Mouse (Mus musculus) liver, postnatal 0 days (tissue): ENCODE data around the gene Cst3. TPM values are rescaled to one million over a fixed set of nuclear protein-coding genes. Genes with fewer than 3 reads are reported as not detected.

Experiments
- ATAC-seq: fragments of 200-750 bp; cut with Nextera tagmentation; 2 replicates; pipeline ENCODE4 v1.8.0; 2017; ENCODE audit warnings: mild to moderate bottlenecking, moderate library complexity
- DNase-seq: peaks from one replicate; pipeline ENCODE4 v3.0.0-alpha.2; 2016
- H3K27ac ChIP-seq: fragments of 300-500 bp; sonication (generic); 2 replicates; pipeline ENCODE4 v1.5.1; 2014; ENCODE audit warnings: antibody characterized with exemption, moderate library complexity, mild to moderate bottlenecking, low read depth
- H3K27me3 ChIP-seq: fragments of 300-500 bp; sonication (generic); 2 replicates; pipeline ENCODE4 v1.6.1; 2014; ENCODE audit warnings: low read length, control low read depth, mixed read lengths; ENCODE audit not compliant: insufficient read depth
- H3K36me3 ChIP-seq: fragments of 300-500 bp; sonication (generic); replicated peaks from 2 replicates; pipeline ENCODE4 v1.6.1; 2014; ENCODE audit warnings: mild to moderate bottlenecking, control low read depth, low read length, moderate library complexity, mixed read lengths; ENCODE audit not compliant: insufficient read depth
- H3K4me1 ChIP-seq: fragments of 300-500 bp; sonication (generic); 2 replicates; pipeline ENCODE4 v1.6.1; 2014; ENCODE audit warnings: antibody characterized with exemption, mild to moderate bottlenecking, control low read depth; ENCODE audit not compliant: insufficient read depth
- H3K4me2 ChIP-seq: fragments of 300-500 bp; sonication (generic); 2 replicates; pipeline ENCODE4 v1.6.1; 2014; ENCODE audit warnings: low read depth, mild to moderate bottlenecking, low read length, moderate library complexity, mixed read lengths
- H3K4me3 ChIP-seq: fragments of 300-500 bp; sonication (generic); 2 replicates; pipeline ENCODE4 v1.5.1; 2014; ENCODE audit warnings: low read depth, low read length
- H3K9ac ChIP-seq: fragments of 300-500 bp; sonication (generic); replicated peaks from 2 replicates; pipeline ENCODE4 v1.6.1; 2014; ENCODE audit warnings: mild to moderate bottlenecking, moderate library complexity
- H3K9me3 ChIP-seq: fragments of 300-500 bp; sonication (generic); 2 replicates; pipeline ENCODE4 v1.6.1; 2016; ENCODE audit warnings: mild to moderate bottlenecking, control low read depth, low read length, mixed read lengths
- CTCF ChIP-seq: sonication (generic); IDR thresholded peaks from 2 replicates; pipeline ENCODE4 v1.5.1; 2016; ENCODE audit warnings: antibody characterized with exemption, low read depth
- EP300 ChIP-seq: IDR thresholded peaks from 2 replicates; pipeline ENCODE4 v1.6.1; 2016; ENCODE audit warnings: antibody characterized with exemption, low read depth, mild to moderate bottlenecking
- WGBS: fragments of 180-500 bp; shearing (Covaris S2); extraction: QIAGEN DNeasy Blood & Tissue Kit; methylation state at CpG from one replicate; pipeline ENCODE4 v1.1.7; 2014; ENCODE audit not compliant: insufficient replicate concordance; 5-methylcytosine and 5-hydroxymethylcytosine counted together
- polyA plus RNA-seq: library from polyadenylated mRNA; unstranded; fragments of >200 nt; fragmentation: Nextera tagmentation; extraction: Ambion mirVana; gene quantifications from 2 replicates; pipeline ENCODE4 v1.2.1, GENCODE M21; 2015

The Cst3 gene
- polyA plus RNA-seq, 1 experiment from 2014 or later: 313 TPM

DNA sequence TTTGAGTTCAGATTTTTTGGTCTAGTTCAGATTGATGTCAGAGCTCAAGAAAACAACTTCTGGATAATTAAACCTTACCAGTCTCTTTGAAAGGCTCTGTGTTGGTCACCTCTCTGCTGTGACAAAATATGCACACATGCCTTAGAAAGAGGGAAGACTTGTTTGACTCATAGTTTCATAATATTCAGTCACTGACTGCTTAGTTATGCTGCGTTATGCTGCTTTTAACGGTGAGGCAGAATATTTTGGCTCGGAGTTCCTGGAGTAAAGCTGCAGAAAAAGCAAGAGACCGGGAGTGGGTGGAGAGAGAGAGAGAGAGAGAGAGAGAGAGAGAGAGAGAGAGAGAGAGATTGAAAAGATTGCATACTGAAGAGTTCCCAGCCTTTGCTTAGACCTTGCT, 14.5 kb downstream of the Cst3 start:
- Histone ChIP-seq H3K9me3 (no peaks in the 10 kb centered on the region), H3K9ac (no peak overlapping the region), H3K27me3 (no peaks in the 10 kb centered on the region), H3K36me3 (no peaks in the 10 kb centered on the region), H3K4me2 (no peak overlapping the region), H3K4me3 (no peak overlapping the region), H3K4me1 (no peaks in the 10 kb centered on the region), H3K27ac (no peak overlapping the region)
- DNase-seq (no peak), ATAC-seq (no peak)
- 76% methylated on average over 4 of the region's 4 CpGs for WGBS
- TF ChIP-seq CTCF: no peak
- no peak for TF ChIP-seq EP300

DNA sequence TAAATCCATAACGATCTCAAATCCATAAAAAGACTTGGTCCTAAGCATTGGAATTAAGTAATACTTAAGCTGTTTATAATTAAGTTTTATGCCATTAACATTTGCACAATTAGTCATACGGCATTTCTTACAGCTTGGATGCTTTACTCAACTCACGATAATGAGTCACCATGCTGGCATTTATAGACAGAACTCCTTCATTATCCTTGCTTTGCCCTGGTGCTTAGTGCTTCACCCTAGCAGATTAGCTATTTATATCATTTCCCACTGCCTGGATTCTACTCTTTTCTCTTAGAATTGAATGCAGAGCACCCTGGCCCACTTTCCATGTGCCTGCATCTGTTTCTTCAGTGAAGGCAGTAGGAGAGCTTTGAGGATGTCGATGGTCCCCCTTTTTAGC, 18.0 kb downstream of the Cst3 start:
- Histone ChIP-seq H3K27me3 (no peaks in the 10 kb centered on the region), H3K4me1 (no peaks in the 10 kb centered on the region), H3K9me3 (no peaks in the 10 kb centered on the region), H3K4me3 (no peak overlapping the region), H3K9ac (no peak overlapping the region), H3K27ac (no peak overlapping the region), H3K36me3 (no peaks in the 10 kb centered on the region), H3K4me2 (no peak overlapping the region)
- ATAC-seq (no peak), DNase-seq (no peak)
- 68% methylated on average over 4 of the region's 4 CpGs for WGBS
- TF ChIP-seq CTCF (no peak), EP300 (no peak)

DNA sequence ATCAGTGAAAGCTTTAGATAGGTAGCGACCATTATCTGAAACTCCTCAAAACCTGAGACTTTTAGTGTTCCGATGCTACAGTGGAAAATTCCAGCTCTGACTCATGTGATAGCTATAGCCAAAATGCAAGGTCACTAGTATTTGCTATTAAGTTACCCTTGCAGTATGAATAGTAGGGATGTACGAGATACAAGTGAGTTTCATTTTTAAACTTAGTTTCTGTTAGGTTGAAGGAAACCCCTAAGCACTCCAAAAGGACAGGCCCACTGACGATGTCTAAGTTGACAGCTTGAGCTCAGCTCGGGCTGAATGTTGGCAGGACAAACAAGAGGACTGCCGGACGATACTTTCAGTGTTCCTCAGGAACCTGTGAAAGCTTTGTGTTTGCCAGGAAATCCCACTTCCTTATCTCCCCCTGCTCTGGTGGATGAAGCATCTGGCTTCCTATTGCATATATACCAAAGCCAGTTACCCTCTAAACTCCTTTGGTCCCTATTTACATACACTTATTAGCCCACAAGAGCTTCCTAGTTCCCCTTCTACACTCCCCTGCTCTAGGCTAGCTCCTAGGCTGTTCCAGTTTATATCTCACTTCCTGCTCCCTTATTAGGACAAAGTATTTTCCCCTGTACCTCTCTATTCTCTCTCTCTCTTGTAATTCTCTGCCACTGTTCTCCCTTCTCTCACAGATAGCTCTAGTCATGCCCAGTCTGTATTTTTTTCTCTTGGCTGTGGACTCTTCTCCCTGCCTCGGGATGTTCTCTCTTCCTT, 18.7 kb downstream of the Cst3 start:
- Histone ChIP-seq H3K4me3 (no peak overlapping the region), H3K27me3 (no peaks in the 10 kb centered on the region), H3K4me1 (no peaks in the 10 kb centered on the region), H3K9ac (no peak overlapping the region; the same call in 1 of the 2 replicates), H3K27ac (peak overlapping the region; percentile 75), H3K36me3 (no peaks in the 10 kb centered on the region), H3K4me2 (peak overlapping the region; percentile 45), H3K9me3 (no peaks in the 10 kb centered on the region)
- peak; percentile 43; the same call in 1 of the 2 replicates for ATAC-seq
- WGBS: 25% methylated on average over 8 of the region's 8 CpGs
- TF ChIP-seq EP300 (no peak), CTCF (no peak)
- DNase-seq: no peak

DNA sequence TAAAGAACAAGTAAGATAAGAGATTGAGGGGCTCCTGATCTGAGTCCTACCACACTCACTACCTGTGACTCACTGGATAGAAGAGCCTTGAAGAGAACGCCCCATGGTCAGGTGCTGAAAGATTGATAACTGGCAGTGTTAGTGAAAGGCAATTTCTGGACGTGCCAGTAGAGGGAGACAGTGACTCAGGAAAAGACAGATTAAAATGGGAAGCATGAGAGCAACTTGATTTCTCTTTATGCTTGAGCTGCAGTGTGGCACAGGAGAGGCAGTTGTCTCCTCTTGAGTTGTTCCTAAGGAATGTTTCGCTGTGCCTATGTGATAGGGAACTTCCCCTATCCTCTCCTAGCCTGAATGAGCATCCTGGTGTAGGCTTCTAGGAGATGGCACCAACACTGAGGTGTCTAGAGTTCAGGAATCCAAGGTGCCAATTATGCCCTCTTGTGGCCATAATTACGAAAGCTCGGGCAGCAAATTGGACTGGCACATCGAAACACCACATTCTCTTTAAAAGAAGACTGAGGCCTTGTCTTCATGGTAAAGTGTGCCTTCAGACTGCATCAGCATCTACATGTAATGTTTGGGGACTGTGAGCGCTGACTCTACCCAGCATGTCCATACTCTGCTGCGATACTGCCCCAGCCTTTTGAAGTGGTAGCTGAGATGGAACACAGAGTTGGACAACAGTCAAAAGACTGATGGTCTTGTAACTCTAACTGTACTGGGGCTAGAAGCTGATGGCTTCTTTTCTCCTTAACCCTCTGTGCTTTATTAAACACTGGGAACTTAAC, 24.2 kb downstream of the Cst3 start:
- Histone ChIP-seq H3K9ac (no peak overlapping the region), H3K27me3 (no peaks in the 10 kb centered on the region), H3K9me3 (no peaks in the 10 kb centered on the region), H3K4me2 (no peak overlapping the region), H3K36me3 (no peaks in the 10 kb centered on the region), H3K4me3 (no peak overlapping the region), H3K4me1 (no peaks in the 10 kb centered on the region), H3K27ac (no peak overlapping the region)
- TF ChIP-seq CTCF (peak; percentile 90), EP300 (no peak)
- 36% methylated on average over 8 of the region's 8 CpGs for WGBS
- ATAC-seq (peak; percentile 71), DNase-seq (peak; percentile 70)

DNA sequence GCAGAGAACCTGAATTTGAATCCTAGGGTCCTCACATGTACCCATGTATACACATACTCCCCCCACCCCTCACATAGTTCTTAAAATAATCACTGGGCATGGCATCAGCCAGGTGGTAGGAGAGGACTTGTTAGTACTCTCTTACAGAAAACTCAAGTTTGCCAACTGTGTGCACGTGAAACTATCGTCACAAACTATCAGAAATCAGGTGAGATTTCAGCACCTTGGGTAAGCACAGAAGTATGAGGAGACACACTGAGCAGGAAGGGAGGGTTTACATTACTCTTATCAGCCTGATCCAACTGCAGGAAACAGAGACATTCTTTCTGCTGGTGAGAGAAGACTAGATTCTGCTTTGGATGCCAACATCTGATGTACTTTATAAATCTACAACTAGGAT, 36.3 kb downstream of the Cst3 start:
- no peak overlapping the region for H3K4me3 ChIP-seq
- H3K9ac ChIP-seq: no peak overlapping the region
- no peaks in the 10 kb centered on the region for H3K9me3 ChIP-seq
- H3K4me1 ChIP-seq: no peaks in the 10 kb centered on the region
- TF ChIP-seq CTCF (no peak), EP300 (no peak)
- no peaks in the 10 kb centered on the region for H3K36me3 ChIP-seq
- no peak for DNase-seq
- WGBS: 70% methylated on average over 2 of the region's 2 CpGs
- ATAC-seq: no peak
- H3K4me2 ChIP-seq: no peak overlapping the region
- no peaks in the 10 kb centered on the region for H3K27me3 ChIP-seq
- no peak overlapping the region for H3K27ac ChIP-seq

DNA sequence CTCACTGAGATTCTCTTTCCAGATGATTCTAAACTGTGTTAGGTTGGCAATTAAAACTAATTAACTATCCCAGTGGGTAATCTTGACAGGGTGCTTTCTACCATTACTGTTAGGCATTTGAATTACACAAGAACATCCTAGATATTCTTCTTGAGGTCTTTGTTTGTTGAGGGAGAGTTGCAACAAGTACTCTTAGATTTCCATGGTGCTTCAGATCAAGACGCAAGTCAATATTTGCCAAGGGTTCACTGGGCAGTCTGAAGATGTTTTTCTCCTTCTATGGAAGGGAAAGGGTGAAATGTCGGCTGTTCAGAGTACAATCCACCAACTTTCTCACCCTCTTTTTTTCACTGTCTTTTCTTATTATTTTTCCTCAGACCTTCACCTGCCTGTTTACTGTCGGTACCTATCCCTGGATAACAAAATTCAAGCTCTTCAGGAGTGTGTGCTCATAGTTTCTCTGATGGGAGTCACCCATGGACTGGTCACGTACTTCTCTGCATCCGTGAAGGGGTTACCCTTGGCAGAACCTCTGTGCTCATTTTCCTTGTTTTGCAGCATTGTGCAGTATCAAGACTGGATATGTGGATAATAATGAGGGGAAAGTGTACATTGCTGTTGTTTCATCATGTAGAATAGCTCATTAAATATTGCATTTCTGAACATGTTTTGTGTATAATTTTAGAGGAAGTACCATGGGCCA, 37.3 kb downstream of the Cst3 start:
- Histone ChIP-seq H3K4me1 (no peaks in the 10 kb centered on the region), H3K36me3 (no peaks in the 10 kb centered on the region), H3K4me2 (no peak overlapping the region), H3K9ac (no peak overlapping the region), H3K27me3 (no peaks in the 10 kb centered on the region), H3K27ac (no peak overlapping the region), H3K9me3 (no peaks in the 10 kb centered on the region), H3K4me3 (no peak overlapping the region)
- 71% methylated on average over 5 of the region's 5 CpGs for WGBS
- no peak for TF ChIP-seq EP300
- no peak for TF ChIP-seq CTCF
- no peak for ATAC-seq
- no peak for DNase-seq
